Mouse (Mus musculus): ENCODE data around the gene Olfr1420.
A peak's percentile ranks its signal among the peaks of the same experiment; 100 is the strongest.

- TF ChIP-seq CTCF (IDR thresholded peaks at IDR 0.05 in 2 of 3, conservative IDR thresholded peaks at IDR 0.05 in 1 of 3; ENCODE audit: control insufficient read depth in 1 of 3, insufficient read depth in 1 of 3, low read depth in 2 of 3, low read length in 3 of 3, poor library complexity in 1 of 3, severe bottlenecking in 1 of 3): no peak
- TF ChIP-seq ZNF384 (IDR thresholded peaks at IDR 0.05; ENCODE audit: low read depth, low read length): peak; percentile 53; the same call in 1 of the 2 replicates
- TF ChIP-seq MAX (IDR thresholded peaks at IDR 0.05; ENCODE audit: low read length): no peak
- no peak for TF ChIP-seq POLR2A (IDR thresholded peaks at IDR 0.05; ENCODE audit: control insufficient read depth in 1 of 2, insufficient read depth in 1 of 2, low read depth in 1 of 2, low read length in 2 of 2, poor library complexity in 1 of 2)
- TF ChIP-seq EP300 (IDR thresholded peaks at IDR 0.05; ENCODE audit: low read depth in 1 of 2, low read length in 2 of 2): peak; percentile 68 to 73; a peak in 3 of 4 replicates
These were observed 40.0 kb downstream of the Olfr1420 start for GRCm38 (mm10) chr19:11926380-11926779.

All from MEL (cell line).